Mouse (Mus musculus) kidney, postnatal 36 days (tissue): ENCODE measurements around the gene Oas1c.
"Not testable (repeated sequence)": the region's sequence is repeated elsewhere in the genome, so short reads cannot be mapped to it uniquely, and the experiment has no call there.

Experiments
- DNase-seq, 2 experiments: peaks; one replicate each; pipeline ENCODE4 v3.0.0; 2021 to 2022; ENCODE audit warnings: mixed read lengths in 2 of 2

Gene Oas1c

DNA sequence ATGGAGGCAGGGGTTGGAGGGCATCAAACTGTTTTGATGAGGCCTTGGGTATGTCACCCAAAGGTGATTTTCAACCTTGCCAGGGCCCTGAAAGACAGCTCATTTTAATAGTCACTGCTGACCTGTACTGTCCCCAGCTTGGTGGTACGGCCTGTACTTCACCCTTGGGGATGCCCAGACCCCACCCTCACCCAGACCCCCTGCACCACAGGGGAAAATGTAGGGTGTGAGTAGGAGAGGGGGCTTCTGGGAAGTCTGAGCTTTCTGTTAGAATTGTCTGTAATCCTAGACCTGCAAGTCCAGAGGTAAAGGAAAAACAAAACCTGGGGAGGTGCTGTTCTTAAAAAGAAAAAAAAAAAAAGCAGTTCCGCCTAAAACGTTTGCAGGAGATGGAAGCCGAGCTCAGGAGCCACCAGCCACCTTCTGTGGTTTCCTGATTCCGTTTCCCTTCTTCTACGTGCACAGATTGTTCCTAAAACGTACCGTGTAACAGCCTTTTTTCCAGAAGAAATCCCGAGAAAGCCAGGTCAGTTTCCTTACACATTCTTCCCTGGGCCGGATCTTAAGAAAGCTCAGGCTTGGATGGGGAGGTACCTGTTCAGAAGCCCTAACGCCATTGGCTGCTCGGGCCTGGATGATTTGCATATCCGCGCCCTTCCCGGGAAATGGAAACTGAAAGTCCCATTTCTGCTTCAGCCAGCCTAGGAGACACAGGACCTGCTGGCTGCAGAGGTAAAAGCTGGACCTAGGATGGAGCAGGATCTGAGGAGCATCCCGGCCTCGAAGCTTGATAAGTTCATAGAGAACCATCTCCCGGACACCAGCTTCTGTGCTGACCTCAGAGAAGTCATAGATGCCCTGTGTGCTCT, at the start of gene Oas1c:
TSS of gene Oas1c (minus strand) at position 564 of the 869 bp plus-strand sequence.
- peak; percentile 91 to 94 for DNase-seq

DNA sequence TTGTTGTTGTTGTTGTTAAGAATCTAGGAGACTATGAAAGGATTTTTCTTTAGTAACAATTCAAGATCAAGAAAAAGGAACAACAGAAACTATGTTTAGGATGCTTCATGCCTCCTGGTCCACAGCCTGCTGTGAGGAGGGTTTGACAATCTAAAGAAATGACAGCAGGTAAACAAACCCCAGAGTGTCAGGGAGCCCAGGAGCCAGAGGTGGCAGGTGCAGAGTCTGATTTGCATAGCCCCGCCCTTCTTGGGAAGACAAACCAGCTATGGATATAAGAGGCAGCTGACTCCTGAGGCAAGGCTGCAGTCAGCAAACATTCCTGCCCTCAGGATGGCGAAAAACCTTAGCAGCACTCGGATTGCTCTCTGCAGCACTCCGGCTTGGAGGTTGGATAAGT, 48.8 kb upstream of the Oas1c start, which contains the start of gene Oas1h:
TSS of gene Oas1h (plus strand) at position 301 of the 400 bp plus-strand sequence.
- no peak for DNase-seq

DNA sequence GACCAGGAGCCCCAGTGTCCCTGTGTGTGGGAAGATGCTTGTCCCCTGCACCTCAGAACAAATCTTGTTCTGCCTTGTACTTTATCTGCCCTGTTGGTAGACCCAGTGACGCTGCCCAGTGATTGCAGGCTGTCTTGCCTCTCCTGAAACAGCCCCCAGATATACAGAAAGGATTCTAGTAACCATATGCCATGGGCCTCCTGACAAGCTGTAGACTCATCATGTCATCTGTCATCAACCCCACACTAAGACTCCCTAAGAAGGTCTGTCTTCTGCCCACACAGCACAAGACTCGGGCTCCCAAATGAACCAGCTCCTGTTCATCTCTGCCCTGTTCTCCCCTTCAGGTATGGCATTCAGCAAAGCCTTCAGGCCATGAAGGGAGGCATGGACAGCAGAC, 46.9 kb upstream of the Oas1c start:
- no peak for DNase-seq

DNA sequence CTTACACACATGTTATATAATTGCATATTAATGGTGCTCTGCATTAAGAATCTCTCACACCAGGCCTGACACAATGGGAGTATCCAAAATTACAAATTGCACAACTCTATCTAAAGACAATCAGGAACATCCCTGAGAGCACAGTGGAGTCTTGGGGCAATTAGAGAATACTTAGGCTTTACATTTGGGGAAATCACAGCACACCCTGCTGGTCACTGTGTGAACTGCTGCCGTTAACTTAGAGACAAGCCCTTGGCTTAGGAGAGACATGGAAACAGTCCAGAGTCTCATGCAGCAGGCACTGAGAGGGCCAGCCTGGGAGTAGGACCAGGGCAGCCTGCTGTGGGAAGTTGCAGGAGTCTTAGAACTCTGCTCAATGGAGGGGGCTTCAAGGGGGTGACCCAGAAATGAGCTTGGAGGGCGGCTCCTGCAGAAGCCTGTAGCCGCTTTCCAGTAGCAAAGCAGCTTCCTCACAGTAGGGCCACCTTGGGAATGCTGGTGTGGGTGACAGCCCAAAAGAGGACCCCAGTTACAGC, 37.4 kb upstream of the Oas1c start:
- DNase-seq, result peak; percentile 31 to 59

DNA sequence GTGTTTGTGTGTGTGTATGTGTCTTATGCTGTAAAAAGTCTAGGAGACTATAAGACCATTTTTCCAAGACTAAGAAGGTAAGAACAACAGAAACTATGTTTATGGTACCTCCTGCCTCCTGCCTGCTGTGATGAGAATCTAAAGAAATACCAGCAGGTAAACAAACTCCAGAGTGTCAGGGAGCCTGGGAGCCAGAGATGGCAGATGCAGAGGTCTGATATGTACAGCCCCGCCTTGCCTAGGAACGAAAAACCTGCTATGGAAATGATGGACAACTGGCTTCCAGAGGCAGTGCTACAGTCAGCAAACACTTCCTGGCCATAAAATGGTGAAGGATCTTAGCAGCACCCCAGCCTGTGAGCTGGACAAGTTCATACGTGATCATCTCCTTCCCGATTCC, 34.8 kb upstream of the Oas1c start, which contains the start of gene Oas1f:
TSS of gene Oas1f (plus strand) at position 301 of the 400 bp plus-strand sequence.
- no peak for DNase-seq

DNA sequence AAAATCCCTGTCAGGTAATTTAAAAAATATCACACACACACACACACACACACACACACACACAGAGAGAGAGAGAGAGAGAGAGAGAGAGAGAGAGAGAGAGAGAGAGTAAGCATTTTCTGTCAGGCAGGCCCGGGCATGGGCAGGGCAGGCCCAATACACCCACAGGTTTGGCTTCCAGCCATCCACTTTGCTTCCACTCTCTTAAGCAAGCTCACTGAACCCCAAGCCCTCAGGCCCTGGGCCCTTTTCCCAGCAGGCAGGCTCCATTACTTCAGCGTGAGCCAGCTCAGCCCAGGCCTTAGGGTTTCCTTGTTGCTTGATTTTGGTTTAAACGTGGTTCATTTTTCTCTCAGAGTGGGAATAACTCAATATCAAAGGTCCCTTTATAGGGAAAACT, 32.4 kb upstream of the Oas1c start:
- peak; percentile 5 to 36 for DNase-seq

DNA sequence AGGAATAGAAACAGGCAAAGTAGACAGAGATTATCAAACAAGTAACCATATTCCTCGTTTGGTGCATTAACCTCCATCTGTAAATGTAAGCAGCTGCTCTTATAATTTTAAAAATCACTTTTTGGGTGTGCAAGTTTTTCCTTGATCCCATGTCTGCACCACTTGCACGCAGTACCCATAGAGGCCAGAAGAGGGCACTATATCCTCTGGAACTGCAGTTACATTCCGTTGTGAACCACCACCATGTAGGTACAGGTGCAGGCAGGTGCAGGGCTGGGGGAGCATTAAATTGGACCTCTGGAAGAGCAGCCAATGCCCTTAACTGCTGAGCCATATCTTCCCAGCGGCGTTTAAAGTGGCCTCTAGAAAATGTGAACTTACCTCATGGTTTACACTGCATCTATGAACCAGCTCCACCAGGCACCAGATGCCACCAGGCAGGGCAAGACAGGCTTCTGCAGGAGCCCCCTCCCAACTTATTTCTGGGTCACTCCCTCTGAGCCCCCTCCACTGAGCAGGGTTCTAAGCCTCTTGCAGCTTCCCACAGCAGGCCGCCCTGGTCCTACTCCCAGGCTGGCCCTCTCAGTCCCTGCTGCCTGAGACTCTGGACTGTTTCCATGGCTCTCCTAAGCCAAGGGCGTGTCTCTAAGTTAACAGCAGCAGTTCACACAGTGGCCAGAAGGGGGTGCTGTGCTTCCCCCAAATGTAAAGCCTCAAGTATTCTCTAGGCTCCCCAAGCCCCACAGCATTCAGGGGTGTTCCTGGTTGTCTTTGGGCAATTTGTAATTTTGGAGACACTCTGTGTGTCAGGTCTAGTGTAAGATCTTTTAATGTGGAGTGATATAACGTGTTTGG, 24.6 kb upstream of the Oas1c start:
- DNase-seq, result peak; percentile 37 to 81

DNA sequence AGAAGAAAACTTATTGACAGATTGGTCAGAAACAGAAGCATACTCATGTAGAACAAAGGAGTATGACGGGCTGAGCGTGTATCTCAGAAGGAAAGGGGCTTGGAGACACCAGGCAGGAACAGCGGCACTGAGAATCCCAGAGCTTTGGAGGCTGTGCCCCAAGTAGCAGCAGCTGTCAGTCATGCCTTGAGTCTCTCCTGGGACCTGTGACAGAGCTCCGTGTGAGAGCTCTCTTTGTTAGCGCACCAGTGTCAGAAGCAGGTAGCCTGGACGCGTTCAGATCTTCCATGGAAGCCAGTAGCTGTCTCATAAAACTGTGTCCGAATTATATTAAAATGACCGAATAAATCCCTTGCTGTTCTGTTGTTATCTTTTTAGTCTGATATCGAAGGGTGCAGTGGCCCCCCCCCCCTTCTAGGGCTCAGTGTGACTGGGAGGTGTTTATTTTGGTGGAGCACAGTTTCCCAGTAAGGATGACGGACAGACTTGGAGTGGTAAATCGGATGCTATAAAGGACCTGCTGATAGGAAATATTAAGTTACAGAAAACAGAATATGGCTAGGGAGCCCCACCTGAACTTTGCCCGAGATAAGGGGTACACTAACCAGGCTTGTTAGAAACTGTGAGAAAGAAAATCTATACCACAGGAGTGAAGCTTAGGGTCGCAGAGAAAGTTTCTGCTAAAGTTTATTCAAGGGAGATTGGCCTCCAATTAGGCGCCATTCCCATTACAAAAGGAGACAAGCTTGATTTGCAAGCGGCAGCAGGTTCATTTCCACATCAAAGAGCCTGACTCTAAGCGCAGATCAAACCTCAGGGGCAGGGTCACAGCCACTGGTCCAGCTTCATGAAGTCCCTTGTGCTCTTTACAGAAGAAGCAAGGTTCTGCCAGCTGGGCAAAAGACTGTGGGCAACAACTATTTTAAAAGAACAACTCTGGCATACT, 21.3 kb upstream of the Oas1c start:
- no peak for DNase-seq

DNA sequence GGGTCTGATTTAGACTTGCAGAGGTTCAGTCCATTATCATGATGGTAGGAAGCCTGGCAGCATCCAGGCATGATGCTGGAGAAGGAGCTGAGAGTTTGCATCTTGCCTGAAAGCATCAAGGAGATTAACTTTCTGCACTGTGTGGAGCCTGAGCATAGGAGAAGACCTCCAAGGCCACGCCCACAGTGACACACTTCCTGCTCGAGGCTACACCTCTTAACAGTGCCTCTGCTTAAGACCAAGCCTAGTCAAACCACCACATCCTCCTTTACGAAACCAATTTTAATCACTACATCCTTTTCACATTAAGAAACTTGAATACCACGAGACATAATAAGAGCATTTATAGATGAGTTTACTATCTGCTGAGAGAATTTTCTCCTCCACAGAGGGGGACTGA, 18.7 kb upstream of the Oas1c start:
- no peak for DNase-seq

DNA sequence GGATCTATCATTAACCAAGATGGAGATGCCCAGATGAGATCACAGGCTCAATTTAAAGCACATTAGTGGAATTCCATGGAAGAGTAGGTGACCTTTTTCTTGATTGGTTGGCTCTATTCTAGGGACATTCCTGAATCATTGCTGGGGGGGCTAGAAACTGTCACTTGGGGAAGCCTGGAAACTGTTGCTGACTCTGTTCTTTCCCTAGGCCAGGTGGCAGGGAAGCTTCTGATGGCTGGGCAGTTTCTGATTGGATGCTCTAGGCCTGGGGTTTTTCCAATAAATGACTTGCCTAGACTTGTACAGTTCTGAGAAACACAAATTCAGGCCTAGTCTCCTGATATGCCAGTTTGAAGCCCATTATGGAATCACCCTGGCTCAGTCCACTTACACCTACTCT, 6.7 kb upstream of the Oas1c start:
- DNase-seq, result no peak

DNA sequence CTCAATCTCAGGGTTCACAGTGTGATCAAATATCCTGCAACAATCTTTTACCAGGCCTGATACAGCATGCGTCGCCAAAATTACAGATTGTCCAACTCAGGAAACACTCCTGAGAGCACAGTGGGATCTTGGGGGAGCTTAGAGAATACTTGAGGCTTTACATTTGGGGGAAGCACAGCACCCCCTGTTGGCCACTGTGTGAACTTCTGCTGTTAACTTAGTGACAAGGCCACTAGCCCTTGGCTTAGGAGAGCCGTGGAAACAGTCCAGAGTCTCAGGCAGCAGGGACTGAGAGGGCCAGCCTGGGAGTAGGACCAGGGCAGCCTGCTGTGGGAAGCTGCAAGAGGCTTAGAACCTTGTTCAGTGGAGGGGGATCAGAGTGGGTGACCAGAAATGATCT, 3.6 kb upstream of the Oas1c start:
- peak in 1 of 2 experiments; percentile 53 for DNase-seq

DNA sequence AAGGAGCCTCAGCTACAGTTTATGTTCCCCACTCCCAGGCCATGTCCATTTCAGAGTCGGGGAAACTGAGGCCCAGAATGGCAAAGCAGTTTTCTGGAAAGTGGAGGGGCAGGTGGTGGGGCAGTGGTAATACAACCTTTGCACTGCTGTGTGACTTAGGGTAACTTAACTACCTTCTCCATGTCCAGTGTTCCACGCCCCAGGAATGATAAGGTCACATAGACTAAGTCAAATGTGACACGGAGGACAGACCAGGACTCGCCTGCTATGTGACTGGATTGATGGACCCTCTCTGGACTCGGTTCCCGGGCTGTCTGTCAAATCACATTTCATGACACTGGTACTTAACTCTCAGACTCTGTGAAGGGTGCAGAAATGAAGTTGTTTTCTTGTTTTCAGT, 709 bp upstream of the Oas1c start:
- DNase-seq, result no peak

DNA sequence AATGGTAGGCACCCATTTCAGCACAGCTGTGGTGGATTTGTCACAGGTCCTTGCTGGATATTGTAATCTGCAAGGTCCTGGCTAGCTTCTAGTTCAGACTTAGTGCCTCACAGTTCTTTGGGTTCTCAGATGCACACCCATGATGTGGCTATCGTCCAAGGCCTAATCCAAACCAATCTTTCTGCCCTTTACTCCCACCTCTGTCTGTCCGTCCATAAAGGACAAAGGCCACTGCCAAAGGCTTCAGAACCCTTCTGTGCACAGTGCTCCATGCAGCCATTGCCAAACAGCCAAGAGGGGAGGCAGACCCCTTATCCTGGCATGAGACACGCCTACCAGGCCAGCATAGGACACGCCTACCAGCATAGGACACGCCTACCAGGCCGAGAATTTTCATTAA, 3.1 kb downstream of the Oas1c start:
- DNase-seq, result peak; percentile 14 to 35

DNA sequence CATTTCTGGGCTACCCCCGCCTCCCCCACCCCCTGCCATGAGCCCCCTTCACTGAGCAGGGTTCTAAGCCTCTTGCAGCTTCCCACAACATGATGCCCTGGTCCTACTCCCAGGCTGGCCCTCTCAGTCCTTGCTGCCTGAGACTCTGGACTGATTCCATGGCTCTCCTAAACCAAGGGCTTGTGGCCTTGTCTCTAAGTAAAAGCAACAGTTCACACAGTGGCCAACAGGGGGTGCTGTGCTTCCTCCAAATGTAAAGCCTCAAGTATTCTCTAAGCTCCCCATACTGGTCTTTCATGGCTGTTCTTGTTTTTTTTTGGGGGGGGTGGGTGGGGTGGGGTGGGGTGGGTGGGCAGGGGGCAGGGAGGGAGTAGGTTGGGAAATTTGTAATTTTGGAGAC, 5.9 kb downstream of the Oas1c start:
- DNase-seq, result peak; percentile 53 to 80

DNA sequence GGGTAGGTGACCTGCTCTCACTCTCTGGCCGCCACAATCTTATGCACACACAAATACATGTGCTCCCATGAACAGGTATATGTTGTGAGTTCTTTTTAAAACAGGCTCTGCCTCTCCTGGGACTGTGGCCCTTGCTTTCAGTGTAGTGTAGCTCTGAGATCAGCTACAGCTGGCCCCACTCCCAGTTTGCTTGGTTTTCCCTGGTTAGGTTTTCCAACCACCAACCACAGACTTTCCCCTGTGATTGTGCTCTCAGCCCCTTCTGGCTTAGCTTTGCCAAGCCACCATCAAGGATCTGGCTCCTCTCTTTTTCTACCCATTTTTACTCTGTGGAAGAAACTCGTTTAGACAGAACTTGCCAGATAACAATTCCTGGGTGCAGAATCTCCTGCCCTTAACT, 8.7 kb downstream of the Oas1c start:
- DNase-seq, result no peak

DNA sequence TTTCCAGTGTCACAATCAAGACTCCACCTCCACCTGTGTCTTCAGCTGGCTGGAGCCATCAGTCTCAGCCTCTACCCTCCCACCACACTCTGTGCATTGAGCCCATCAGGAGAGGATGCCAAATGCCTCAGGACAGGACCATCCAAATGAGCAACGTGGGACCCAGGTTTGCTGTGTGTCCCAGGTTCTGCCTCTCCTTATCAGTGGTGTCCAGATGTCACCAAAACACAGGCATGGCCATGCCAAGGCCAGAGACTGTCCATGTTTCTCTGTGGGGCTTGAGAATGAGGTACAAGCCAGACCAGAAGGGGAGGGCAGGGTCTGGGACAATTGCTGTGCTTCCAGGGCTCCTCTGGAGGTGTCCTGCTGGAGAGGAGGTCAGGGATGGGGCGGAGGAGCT, 13.4 kb downstream of the Oas1c start:
- not testable (repeated sequence) for DNase-seq

DNA sequence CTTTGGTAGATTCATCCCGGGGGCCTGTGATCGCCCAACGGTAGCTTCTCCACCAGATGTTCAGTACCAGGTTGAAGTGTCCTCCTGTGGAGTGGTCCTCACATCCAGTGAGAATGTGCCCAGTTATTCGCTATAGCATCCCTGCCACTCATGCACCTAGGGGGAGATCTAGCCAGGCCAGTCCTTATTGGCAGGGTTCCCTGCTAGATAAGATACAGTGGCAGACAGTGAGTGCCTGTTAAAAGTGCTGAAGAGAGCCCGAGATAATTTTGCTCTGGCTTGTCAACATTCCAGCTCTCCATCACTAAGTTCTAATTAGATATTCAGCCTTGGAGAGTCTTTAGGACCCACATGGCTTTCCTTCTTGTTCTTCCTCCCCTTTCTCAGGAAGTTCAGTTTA, 14.2 kb downstream of the Oas1c start:
- DNase-seq, result not testable (repeated sequence)

DNA sequence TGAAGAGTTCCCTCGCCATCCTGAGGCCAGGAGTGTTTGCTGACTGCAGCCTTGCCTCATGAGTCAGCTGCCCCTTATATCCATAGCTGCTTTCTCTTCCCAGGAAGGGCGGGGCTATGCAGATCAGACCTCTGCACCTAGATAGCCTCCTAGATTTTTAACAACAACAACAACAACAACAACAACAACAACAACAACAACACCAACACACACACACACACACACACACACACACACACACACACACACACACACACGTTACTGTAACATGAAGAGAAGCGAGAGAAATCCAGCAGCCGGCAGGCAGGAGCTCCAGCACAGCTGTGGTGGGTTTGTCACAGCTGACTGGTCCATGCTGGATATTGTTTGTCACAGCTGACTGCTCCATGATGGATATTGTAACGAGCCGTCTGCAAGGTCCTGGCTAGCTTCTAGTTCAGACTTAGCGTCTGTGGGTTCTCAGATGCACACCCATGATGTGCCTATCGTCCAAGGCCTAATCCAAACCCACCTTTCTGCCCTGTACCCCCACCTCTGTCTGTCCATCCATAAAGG, 16.8 kb downstream of the Oas1c start, which contains the start of gene Oas1e:
TSS of gene Oas1e (minus strand) at position 51 of the 555 bp plus-strand sequence.
- DNase-seq, result not testable (repeated sequence)

DNA sequence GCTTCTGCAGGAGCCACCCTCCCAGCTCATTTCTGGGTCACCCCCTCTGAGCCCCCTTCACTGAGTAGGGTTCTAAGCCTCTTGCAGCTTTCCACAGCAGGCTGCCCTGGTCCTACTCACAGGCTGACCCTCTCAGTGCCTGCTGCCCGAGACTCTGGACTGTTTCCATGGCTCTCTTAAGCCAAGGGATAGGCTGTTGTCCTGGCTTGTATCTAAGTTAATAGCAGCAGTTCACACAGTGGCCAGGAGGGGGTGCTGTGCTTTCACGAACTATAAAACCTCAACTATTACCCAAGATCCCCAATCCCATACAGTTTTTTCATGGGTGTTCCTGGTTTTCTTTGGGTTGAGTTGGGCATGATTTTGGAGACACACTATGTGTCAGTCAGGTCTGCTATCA, 19.3 kb downstream of the Oas1c start:
- DNase-seq, result peak; percentile 44 to 77

DNA sequence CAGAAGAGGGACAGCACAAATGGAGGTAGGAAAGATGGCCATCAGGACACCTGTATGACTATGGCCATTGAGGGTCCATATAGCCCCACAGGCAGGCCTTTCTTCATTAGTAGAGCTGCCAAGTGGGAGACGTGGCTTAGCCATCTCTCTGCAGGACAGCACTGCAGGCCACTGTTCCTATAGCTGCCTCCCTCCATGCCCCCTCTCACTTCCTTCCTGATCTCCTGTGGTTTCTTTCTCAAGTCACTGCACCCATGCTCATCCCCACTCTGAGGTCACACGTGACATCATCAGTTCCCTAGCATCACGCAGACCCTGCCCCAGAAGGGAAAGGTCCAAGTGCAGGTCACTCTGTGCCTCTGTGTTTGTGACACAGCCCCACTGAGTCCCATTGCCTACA, 25.3 kb downstream of the Oas1c start:
- no peak for DNase-seq

DNA sequence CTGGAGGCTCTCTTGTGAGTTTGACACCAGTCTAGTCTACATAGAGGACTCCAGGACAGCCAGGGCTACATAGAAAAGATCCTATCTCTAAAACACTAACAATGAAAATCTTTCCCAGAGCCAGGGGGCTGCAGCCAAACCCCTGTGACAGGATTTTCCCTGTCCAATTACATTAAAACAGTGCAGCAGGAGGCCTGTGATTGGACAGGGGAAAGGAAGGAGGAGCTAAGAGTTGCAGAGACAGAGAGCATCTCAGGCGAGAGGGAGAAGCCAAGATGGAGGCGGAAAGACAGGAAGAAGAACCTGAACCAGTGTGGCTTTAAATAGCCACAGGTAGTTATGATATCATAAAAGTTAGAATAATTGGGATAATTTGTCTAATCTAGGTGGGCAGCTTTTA, 29.9 kb downstream of the Oas1c start:
- DNase-seq, result no peak

DNA sequence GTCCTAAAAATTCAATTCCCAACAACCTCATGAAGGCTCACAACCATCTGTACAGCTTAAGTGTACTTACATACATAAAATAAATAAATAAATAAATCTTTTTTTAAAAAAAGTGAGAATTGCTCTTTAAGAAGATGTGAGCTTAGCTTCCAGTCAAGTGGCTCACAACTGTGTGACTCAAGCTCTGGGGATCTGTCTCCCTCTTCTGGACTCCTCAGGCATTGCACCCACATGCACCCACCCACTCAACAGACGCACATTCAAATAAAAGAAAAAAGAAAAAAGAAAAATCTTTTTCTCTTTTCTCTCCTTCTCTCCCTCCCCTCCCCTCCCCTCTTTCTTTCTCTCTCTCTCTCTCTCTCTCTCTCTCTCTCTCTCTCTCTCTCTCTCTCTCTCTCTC, 30.7 kb downstream of the Oas1c start:
- no peak for DNase-seq
